Mouse (Mus musculus) CH12.LX (cell line): ENCODE results near the gene Dapk1. TPM values are rescaled to one million over a fixed set of nuclear protein-coding genes. Genes with fewer than 3 reads are reported as not detected.

Experiments used
- DNase-seq: peaks from one replicate; pipeline ENCODE4 v3.0.0-alpha.2; 2013; ENCODE audit errors: extremely low read depth
- H3K27ac ChIP-seq: 2 replicates; pipeline ENCODE4 v1.5.1; 2012; ENCODE audit warnings: low read depth, mild to moderate bottlenecking, control low read depth, moderate library complexity; ENCODE audit not compliant: insufficient read depth
- H3K27me3 ChIP-seq: replicated peaks from 2 replicates; pipeline ENCODE3; 2012; ENCODE audit warnings: inconsistent platforms
- H3K36me3 ChIP-seq, 2 experiments: replicated peaks in 1 of 2; 2 replicates each; pipeline versions ENCODE3 to v1.6.1; 2012; ENCODE audit warnings: inconsistent platforms in 1 of 2, low read length in 1 of 2, mild to moderate bottlenecking in 1 of 2, mixed read lengths in 1 of 2, moderate library complexity in 1 of 2; ENCODE audit not compliant: control insufficient read depth in 1 of 2, insufficient read depth in 1 of 2
- H3K4me1 ChIP-seq, 2 experiments: 2 replicates each; pipeline ENCODE4 v1.6.1; 2012; ENCODE audit warnings: inconsistent platforms in 1 of 2, moderate library complexity in 1 of 2; ENCODE audit not compliant: insufficient read depth in 2 of 2, control insufficient read depth in 1 of 2
- H3K4me2 ChIP-seq: 2 replicates; pipeline ENCODE4 v1.6.1; 2012; ENCODE audit warnings: low read depth, mild to moderate bottlenecking, control low read depth; ENCODE audit not compliant: poor library complexity, insufficient read depth, severe bottlenecking
- H3K4me3 ChIP-seq, 3 experiments: fragments of 150-350 bp in 1 of 3; sonication (generic) in 1 of 3; replicated peaks in 1 of 3; 2 replicates each; pipeline versions ENCODE3 to v1.5.1; 2011 to 2012; ENCODE audit warnings: low read depth in 2 of 3, low read length in 2 of 3, mild to moderate bottlenecking in 2 of 3, moderate library complexity in 2 of 3, control low read depth in 1 of 3, improper control_type of control experiment in 1 of 3, inconsistent platforms in 1 of 3, mixed read lengths in 1 of 3; ENCODE audit not compliant: poor library complexity in 1 of 3
- H3K79me2 ChIP-seq: replicated peaks from 2 replicates; pipeline ENCODE4 v1.6.1; 2012; ENCODE audit warnings: mild to moderate bottlenecking, moderate library complexity; ENCODE audit not compliant: control insufficient read depth, poor library complexity, insufficient read depth, severe bottlenecking; ENCODE audit errors: extremely low read depth
- H3K9ac ChIP-seq: 2 replicates; pipeline ENCODE4 v1.6.1; 2012; ENCODE audit warnings: low read depth, mild to moderate bottlenecking, control low read depth, moderate library complexity; ENCODE audit not compliant: insufficient read depth
- H3K9me3 ChIP-seq: replicated peaks from 2 replicates; pipeline ENCODE3; 2012; ENCODE audit warnings: low read length, inconsistent platforms, mixed read lengths
- BHLHE40 ChIP-seq: IDR thresholded peaks from 2 replicates; pipeline ENCODE4 v1.6.1; 2011; ENCODE audit warnings: mild to moderate bottlenecking, low read depth, low read length, improper control_type of control experiment
- CHD1 ChIP-seq: IDR thresholded peaks from 2 replicates; pipeline ENCODE4 v1.6.1; 2012; ENCODE audit warnings: low read depth, low read length, improper control_type of control experiment, inconsistent platforms
- E2F4 ChIP-seq: IDR thresholded peaks from 2 replicates; pipeline ENCODE4 v1.6.1; 2011; ENCODE audit warnings: low read depth, low read length, improper control_type of control experiment; ENCODE audit not compliant: insufficient replicate concordance
- EP300 ChIP-seq: IDR thresholded peaks from 2 replicates; pipeline ENCODE4 v1.6.1; 2011; ENCODE audit warnings: low read length, improper control_type of control experiment
- GABPA ChIP-seq: IDR thresholded peaks from 2 replicates; pipeline ENCODE4 v1.6.1; 2012; ENCODE audit warnings: low read depth, low read length, improper control_type of control experiment, inconsistent platforms; ENCODE audit not compliant: insufficient replicate concordance
- IRF4 ChIP-seq: IDR thresholded peaks from 2 replicates; pipeline ENCODE4 v1.6.1; 2014; ENCODE audit warnings: low read depth, mild to moderate bottlenecking, inconsistent platforms, low read length, improper control_type of control experiment
- MAFK ChIP-seq: IDR thresholded peaks from 2 replicates; pipeline ENCODE4 v1.6.1; 2011; ENCODE audit warnings: low read length, improper control_type of control experiment; ENCODE audit not compliant: insufficient replicate concordance
- MEF2A ChIP-seq: IDR thresholded peaks from 2 replicates; pipeline ENCODE4 v1.6.1; 2014; ENCODE audit warnings: low read depth, mild to moderate bottlenecking, inconsistent platforms, low read length, improper control_type of control experiment, borderline replicate concordance
- RAD21 ChIP-seq: IDR thresholded peaks from 2 replicates; pipeline ENCODE4 v1.6.1; 2011; ENCODE audit warnings: low read depth, mild to moderate bottlenecking, low read length, improper control_type of control experiment, moderate library complexity
- RCOR1 ChIP-seq: conservative IDR thresholded peaks from 2 replicates; pipeline ENCODE4 v1.6.1; 2012; ENCODE audit warnings: low read depth, mild to moderate bottlenecking, inconsistent platforms, low read length, improper control_type of control experiment
- SIN3A ChIP-seq: IDR thresholded peaks from 2 replicates; pipeline ENCODE4 v1.6.1; 2012; ENCODE audit warnings: low read length, improper control_type of control experiment, inconsistent platforms
- SMC3 ChIP-seq: IDR thresholded peaks from 2 replicates; pipeline ENCODE4 v1.6.1; 2011; ENCODE audit warnings: low read depth, low read length, improper control_type of control experiment
- UBTF ChIP-seq: IDR thresholded peaks from 2 replicates; pipeline ENCODE4 v1.6.1; 2012; ENCODE audit warnings: low read depth, mild to moderate bottlenecking, inconsistent platforms, low read length, improper control_type of control experiment, moderate library complexity
- ZMIZ1 ChIP-seq: IDR thresholded peaks from 2 replicates; pipeline ENCODE4 v1.6.1; 2012; ENCODE audit warnings: low read depth, mild to moderate bottlenecking, inconsistent platforms, low read length, improper control_type of control experiment
- ZNF384 ChIP-seq: IDR thresholded peaks from 2 replicates; pipeline ENCODE4 v1.6.1; 2012; ENCODE audit warnings: low read depth, low read length, improper control_type of control experiment, inconsistent platforms
- dilution Hi-C: fragments of 300-500 bp; cut with MboI; formaldehyde crosslinking; loops from 2 replicates; pipeline ENCODE4 v1.14.3; 2020; ENCODE audit warnings: low sequenced_read_pairs; ENCODE audit not compliant: extremely low pct_unique_long_range_greater_than_20kb, extremely low pct_ligation_motif_present
- in situ Hi-C: fragments of 300-500 bp; cut with MboI; formaldehyde crosslinking; loops from 3 replicates; pipeline ENCODE4 v1.14.3; 2019; ENCODE audit warnings: low sequenced_read_pairs, low pct_ligation_motif_present, low pct_unique_long_range_greater_than_20kb, mixed read lengths
- polyA plus RNA-seq: library from polyadenylated mRNA; unstranded; fragments of >175 nt; gene quantifications from 2 replicates; pipeline ENCODE4 v1.2.1, GENCODE M21; 2012; ENCODE audit warnings: low read depth; ENCODE audit not compliant: insufficient read length
- total RNA-seq, 2 experiments: library from RNA; depleted of rRNA; stranded (reverse); fragments of 300-350 nt in 1 of 2; fragments of >200 nt in 1 of 2; gene quantifications; 2 replicates each; pipeline ENCODE4 v1.2.3; 2012 to 2014

Gene Dapk1
- total and polyA plus RNA-seq, 3 experiments: not detected

DNA sequence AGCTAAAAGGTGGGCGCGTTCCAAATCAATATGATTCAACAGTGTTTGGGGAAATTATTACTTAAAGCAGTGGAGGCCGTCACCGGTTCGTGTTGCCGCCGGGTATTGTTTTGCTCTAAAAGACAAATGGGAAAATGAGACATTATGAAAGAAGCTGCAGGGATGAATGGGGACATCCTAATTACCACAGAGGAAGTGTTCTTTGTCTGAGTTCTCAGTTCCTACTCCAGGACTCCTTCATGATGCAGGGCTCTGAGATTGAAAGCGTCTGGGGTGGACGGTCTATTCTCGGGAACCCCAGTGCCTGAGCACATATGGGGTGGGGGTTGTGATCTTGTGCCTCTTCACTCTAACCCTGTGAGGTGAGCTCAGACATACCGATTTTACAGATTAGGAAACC is 48.3 kb downstream of the Dapk1 start:
- no peaks in the 10 kb centered on the region for H3K4me1 ChIP-seq
- dilution Hi-C loops: no loop called here
- no peaks in the 10 kb centered on the region for H3K27me3 ChIP-seq
- H3K4me2 ChIP-seq: no peak overlapping the region
- in situ Hi-C loops: no loop called here
- TF ChIP-seq MAFK (no peak), RAD21 (no peak), UBTF (no peak), CHD1 (no peak), E2F4 (no peak)
- TF ChIP-seq, all 38 proteins: peak for 0
- Histone ChIP-seq H3K4me3 (no peak overlapping the region), H3K36me3 (no peaks in the 10 kb centered on the region), H3K9me3 (peaks cover 90% of the 10 kb centered on the region), H3K79me2 (no peaks in the 10 kb centered on the region), H3K27ac (no peak overlapping the region), H3K9ac (no peak overlapping the region)
- DNase-seq: no peak

DNA sequence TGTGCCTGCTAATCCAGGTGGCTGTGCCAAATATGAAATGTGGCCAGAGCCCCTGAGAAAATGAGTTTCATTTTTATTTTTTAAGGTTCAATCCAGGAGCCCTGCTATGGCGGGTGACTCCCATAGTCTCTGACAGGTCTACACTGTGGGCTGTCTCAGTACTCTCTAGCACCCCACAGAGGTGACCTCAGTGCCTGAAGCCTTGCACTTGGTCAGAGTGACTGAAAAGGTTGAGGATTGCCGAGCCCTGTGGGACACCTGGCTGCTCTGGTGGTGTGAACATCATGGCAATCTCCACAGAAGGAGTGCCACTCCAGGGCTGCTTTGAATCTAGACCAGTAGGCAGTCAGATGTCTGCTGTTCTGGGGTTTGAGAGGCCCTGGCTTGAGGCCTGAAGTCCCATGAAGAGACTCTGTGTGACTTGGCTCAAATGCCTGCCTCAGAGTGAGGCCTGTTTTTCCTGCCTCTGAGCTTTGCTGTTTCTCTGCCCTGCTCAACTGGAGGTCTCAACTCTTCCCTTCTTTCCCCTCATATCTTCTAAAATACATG is 52.3 kb downstream of the Dapk1 start:
- no peak overlapping the region for H3K4me2 ChIP-seq
- H3K27ac ChIP-seq: no peak overlapping the region
- in situ Hi-C loops: no loop called here
- no peaks in the 10 kb centered on the region for H3K79me2 ChIP-seq
- TF ChIP-seq EP300 (no peak), RAD21 (no peak), SIN3A (no peak), ZMIZ1 (no peak), ZNF384 (no peak), GABPA (no peak), SMC3 (no peak), RCOR1 (no peak), MEF2A (no peak), IRF4 (no peak), BHLHE40 (no peak)
- dilution Hi-C loops: no loop called here
- no peak overlapping the region for H3K4me3 ChIP-seq
- DNase-seq: no peak
- H3K36me3 ChIP-seq: no peaks in the 10 kb centered on the region
- H3K27me3 ChIP-seq: no peaks in the 10 kb centered on the region
- peaks cover 84% of the 10 kb centered on the region for H3K9me3 ChIP-seq
- H3K4me1 ChIP-seq: no peaks in the 10 kb centered on the region
- H3K9ac ChIP-seq: no peak overlapping the region
